Mouse (Mus musculus) heart, embryonic 13.5 days (tissue): ENCODE data around the gene Rbfox3. TPM values are rescaled to one million over a fixed set of nuclear protein-coding genes. Genes with fewer than 3 reads are reported as not detected.

Experiments used
- ATAC-seq: fragments of 200-750 bp; cut with Nextera tagmentation; 2 replicates; pipeline ENCODE4 v1.8.0; 2017; ENCODE audit warnings: moderate TSS enrichment; ENCODE audit not compliant: insufficient number of reproducible peaks, low FRiP score, low TSS enrichment; ENCODE audit errors: extremely low read depth
- H3K27ac ChIP-seq: fragments of 300-500 bp; sonication (generic); replicated peaks from 2 replicates; pipeline ENCODE4 v1.5.1; 2015; ENCODE audit warnings: moderate library complexity, mild to moderate bottlenecking, inconsistent platforms
- H3K27me3 ChIP-seq: fragments of 300-500 bp; sonication (generic); replicated peaks from 2 replicates; pipeline ENCODE4 v1.6.1; 2015; ENCODE audit warnings: mild to moderate bottlenecking, inconsistent platforms
- H3K36me3 ChIP-seq: fragments of 300-500 bp; sonication (generic); 2 replicates; pipeline ENCODE4 v1.6.1; 2015; ENCODE audit warnings: mild to moderate bottlenecking, inconsistent platforms
- H3K4me1 ChIP-seq: fragments of 300-500 bp; sonication (generic); 2 replicates; pipeline ENCODE4 v1.6.1; 2015; ENCODE audit warnings: inconsistent platforms
- H3K4me2 ChIP-seq: fragments of 300-500 bp; sonication (generic); 2 replicates; pipeline ENCODE4 v1.6.1; 2015; ENCODE audit warnings: inconsistent platforms, mild to moderate bottlenecking, moderate library complexity
- H3K4me3 ChIP-seq: fragments of 300-500 bp; sonication (generic); 2 replicates; pipeline ENCODE4 v1.5.1; 2015; ENCODE audit warnings: moderate library complexity, mild to moderate bottlenecking, inconsistent platforms
- H3K9ac ChIP-seq: fragments of 300-500 bp; sonication (generic); 2 replicates; pipeline ENCODE4 v1.6.1; 2015; ENCODE audit warnings: inconsistent platforms, mild to moderate bottlenecking, moderate library complexity
- H3K9me3 ChIP-seq: fragments of 300-500 bp; sonication (generic); 2 replicates; pipeline ENCODE4 v1.6.1; 2016; ENCODE audit warnings: inconsistent platforms
- WGBS: fragments of 180-500 bp; shearing (Covaris S2); methylation state at CpG from one replicate; pipeline ENCODE4 v1.1.7; 2015; ENCODE audit warnings: mixed read lengths; 5-methylcytosine and 5-hydroxymethylcytosine counted together
- polyA plus RNA-seq: library from polyadenylated mRNA; unstranded; fragments of >200 nt; fragmentation: Nextera tagmentation; extraction: Ambion mirVana; gene quantifications from 2 replicates; pipeline ENCODE4 v1.2.1, GENCODE M21; 2015

The Rbfox3 gene
- polyA plus RNA-seq, 1 experiment from 2014 or later: 0.13 TPM

GRCm38 (mm10) chr11:118584826-118585225 is 326.6 kb downstream of the Rbfox3 start:
- 5% methylated on average over 15 of the region's 15 CpGs for whole genome bisulfite sequencing
- Histone ChIP-seq H3K4me2 (no peak overlapping the region), H3K27me3 (peaks cover 15% of the 10 kb centered on the region), H3K9me3 (no peaks in the 10 kb centered on the region), H3K4me3 (no peak overlapping the region), H3K36me3 (no peaks in the 10 kb centered on the region), H3K9ac (no peak overlapping the region), H3K27ac (no peak overlapping the region), H3K4me1 (no peaks in the 10 kb centered on the region)
- no peak for ATAC-seq

DNA sequence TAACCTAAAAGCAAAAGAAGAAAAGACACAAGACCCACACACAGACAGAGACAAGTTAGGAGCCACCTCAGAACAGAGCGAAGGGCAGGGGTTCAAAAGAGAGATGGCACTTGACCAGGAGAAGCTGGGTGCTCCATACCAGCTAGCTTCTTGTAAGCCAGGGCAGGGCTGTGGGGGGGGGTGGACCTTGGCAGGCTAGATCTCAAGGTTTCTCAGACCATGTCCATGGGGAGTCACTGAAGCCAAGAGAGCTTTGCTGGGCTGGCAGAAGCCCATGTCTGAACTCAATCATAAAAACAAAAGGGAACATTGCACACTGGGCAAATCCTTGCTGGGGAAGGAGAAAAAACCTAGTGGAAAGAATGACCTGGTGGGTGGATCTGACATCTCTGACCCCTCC is 327.4 kb downstream of the Rbfox3 start:
- H3K4me1 ChIP-seq: no peaks in the 10 kb centered on the region
- WGBS: 95% methylated on average over 1 of the region's 1 CpGs
- no peak overlapping the region for H3K4me3 ChIP-seq
- H3K27ac ChIP-seq: no peak overlapping the region
- no peak overlapping the region for H3K9ac ChIP-seq
- no peak for ATAC-seq
- peaks cover 17% of the 10 kb centered on the region for H3K27me3 ChIP-seq
- no peaks in the 10 kb centered on the region for H3K36me3 ChIP-seq
- H3K9me3 ChIP-seq: no peaks in the 10 kb centered on the region
- H3K4me2 ChIP-seq: no peak overlapping the region

DNA sequence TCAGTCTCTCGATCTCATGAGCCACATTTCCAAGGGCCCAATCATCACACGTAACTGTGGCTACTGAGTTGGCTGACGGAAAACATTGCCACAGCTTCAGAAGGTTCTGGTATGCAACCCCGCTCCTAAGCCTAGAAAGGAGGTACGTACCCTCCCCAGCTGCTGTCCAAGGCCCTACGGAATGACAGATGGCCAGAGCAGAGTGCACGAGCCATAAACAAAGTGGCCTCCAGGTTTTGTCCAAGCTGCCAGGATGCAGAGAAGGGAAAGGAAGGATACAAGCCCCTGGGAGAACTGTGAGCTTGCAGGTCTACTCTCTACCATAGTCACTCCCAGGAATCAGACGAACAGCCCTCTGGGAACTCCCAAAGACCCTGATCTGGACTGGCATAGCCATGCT is 327.8 kb downstream of the Rbfox3 start:
- no peaks in the 10 kb centered on the region for H3K9me3 ChIP-seq
- peaks cover 21% of the 10 kb centered on the region for H3K27me3 ChIP-seq
- WGBS: 68% methylated on average over 8 of the region's 8 CpGs
- no peak for ATAC-seq
- H3K27ac ChIP-seq: no peak overlapping the region
- no peak overlapping the region for H3K4me2 ChIP-seq
- H3K4me3 ChIP-seq: no peak overlapping the region
- H3K36me3 ChIP-seq: no peaks in the 10 kb centered on the region
- H3K9ac ChIP-seq: no peak overlapping the region
- H3K4me1 ChIP-seq: no peaks in the 10 kb centered on the region

GRCm38 (mm10) chr11:118581019-118581418 is 330.4 kb downstream of the Rbfox3 start:
- WGBS: 39% methylated on average over 4 of the region's 4 CpGs

GRCm38 (mm10) chr11:118579622-118580021 is 331.8 kb downstream of the Rbfox3 start:
- ATAC-seq: no peak
- Histone ChIP-seq H3K27ac (no peak overlapping the region), H3K27me3 (peaks cover 50% of the 10 kb centered on the region), H3K4me3 (no peak overlapping the region), H3K4me1 (no peaks in the 10 kb centered on the region), H3K4me2 (no peak overlapping the region), H3K36me3 (no peaks in the 10 kb centered on the region), H3K9ac (no peak overlapping the region), H3K9me3 (no peaks in the 10 kb centered on the region)
- WGBS: 72% methylated on average over 8 of the region's 8 CpGs

More at GRCm38 (mm10) chr11:118581019-118581418, 330.4 kb downstream of the Rbfox3 start:
- no peak overlapping the region for H3K4me3 ChIP-seq
- H3K4me2 ChIP-seq: no peak overlapping the region
- no peaks in the 10 kb centered on the region for H3K4me1 ChIP-seq
- no peaks in the 10 kb centered on the region for H3K9me3 ChIP-seq
- peaks cover 40% of the 10 kb centered on the region for H3K27me3 ChIP-seq
- no peak overlapping the region for H3K9ac ChIP-seq
- H3K27ac ChIP-seq: no peak overlapping the region
- no peak for ATAC-seq
- H3K36me3 ChIP-seq: no peaks in the 10 kb centered on the region

- WGBS: 61% methylated on average over 15 of the region's 15 CpGs
- H3K9me3 ChIP-seq: no peaks in the 10 kb centered on the region
- ATAC-seq: no peak
- peaks cover 68% of the 10 kb centered on the region for H3K27me3 ChIP-seq
- H3K27ac ChIP-seq: no peak overlapping the region
- H3K9ac ChIP-seq: no peak overlapping the region
- H3K4me1 ChIP-seq: no peaks in the 10 kb centered on the region
- no peak overlapping the region for H3K4me3 ChIP-seq
- no peaks in the 10 kb centered on the region for H3K36me3 ChIP-seq
- no peak overlapping the region for H3K4me2 ChIP-seq
Measured at GRCm38 (mm10) chr11:118577271-118577670, 334.1 kb downstream of the Rbfox3 start.

DNA sequence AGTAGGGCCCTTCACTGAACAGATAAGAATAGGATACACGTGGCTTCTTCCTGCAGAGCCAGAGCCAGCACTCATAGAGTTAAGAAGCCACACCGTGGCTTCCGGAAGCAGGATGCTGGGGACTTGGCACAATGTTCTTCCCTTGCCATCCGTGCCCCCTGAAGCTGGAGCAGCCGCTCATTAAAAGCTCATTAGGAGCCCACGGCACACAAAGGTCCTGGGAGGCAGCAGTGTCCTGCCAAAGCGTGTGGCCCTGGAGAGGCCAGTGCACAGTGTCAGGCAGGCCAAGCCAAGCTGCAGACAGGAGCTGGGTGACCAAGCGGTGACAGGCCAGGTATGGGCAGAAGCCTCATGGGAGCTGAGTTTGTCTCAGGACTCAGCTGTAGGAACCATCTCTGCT is 334.8 kb downstream of the Rbfox3 start:
- H3K27me3 ChIP-seq: peaks cover 75% of the 10 kb centered on the region
- H3K9ac ChIP-seq: no peak overlapping the region
- WGBS: 61% methylated on average over 8 of the region's 8 CpGs
- no peaks in the 10 kb centered on the region for H3K36me3 ChIP-seq
- no peak overlapping the region for H3K27ac ChIP-seq
- H3K4me1 ChIP-seq: no peaks in the 10 kb centered on the region
- H3K9me3 ChIP-seq: no peaks in the 10 kb centered on the region
- no peak overlapping the region for H3K4me3 ChIP-seq
- H3K4me2 ChIP-seq: no peak overlapping the region
- no peak for ATAC-seq

GRCm38 (mm10) chr11:118574418-118574817 is 337.0 kb downstream of the Rbfox3 start:
- ATAC-seq: no peak
- Histone ChIP-seq H3K9ac (no peak overlapping the region), H3K4me3 (no peak overlapping the region), H3K36me3 (no peaks in the 10 kb centered on the region), H3K4me2 (no peak overlapping the region), H3K27ac (no peak overlapping the region), H3K27me3 (peaks cover 97% of the 10 kb centered on the region), H3K9me3 (no peaks in the 10 kb centered on the region), H3K4me1 (no peaks in the 10 kb centered on the region)
- 69% methylated on average over 5 of the region's 5 CpGs for WGBS

DNA sequence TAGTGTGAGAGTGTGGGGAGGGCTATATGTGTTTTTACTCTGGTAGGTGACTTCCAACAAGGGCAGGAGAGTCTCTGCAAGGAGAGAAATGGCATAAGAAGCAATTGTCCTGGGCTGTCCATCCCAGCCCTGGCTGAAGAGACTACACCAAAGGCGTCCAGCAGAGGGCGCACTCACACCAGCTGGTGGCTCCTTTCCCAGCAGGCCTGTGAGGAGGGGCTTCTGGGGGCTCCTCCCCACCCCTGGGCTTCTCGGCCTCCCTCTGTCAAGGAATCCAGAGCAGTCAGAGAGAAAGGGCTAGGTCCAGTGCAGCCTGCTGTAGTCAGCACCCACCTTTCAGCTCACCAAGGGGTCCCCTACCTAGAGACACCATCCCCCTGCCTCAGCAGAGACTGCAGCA is 337.8 kb downstream of the Rbfox3 start:
- Histone ChIP-seq H3K36me3 (no peaks in the 10 kb centered on the region), H3K27ac (no peak overlapping the region), H3K27me3 (peaks cover 99% of the 10 kb centered on the region), H3K4me2 (no peak overlapping the region), H3K4me1 (no peaks in the 10 kb centered on the region), H3K9me3 (no peaks in the 10 kb centered on the region), H3K9ac (no peak overlapping the region), H3K4me3 (no peak overlapping the region)
- ATAC-seq: no peak
- 0% methylated on average over 3 of the region's 3 CpGs for WGBS

GRCm38 (mm10) chr11:118573000-118573399 is 338.4 kb downstream of the Rbfox3 start:
- Histone ChIP-seq H3K27ac (no peak overlapping the region), H3K4me3 (no peak overlapping the region), H3K9ac (no peak overlapping the region), H3K27me3 (peaks cover 99% of the 10 kb centered on the region), H3K4me1 (no peaks in the 10 kb centered on the region), H3K4me2 (no peak overlapping the region), H3K36me3 (no peaks in the 10 kb centered on the region), H3K9me3 (no peaks in the 10 kb centered on the region)
- ATAC-seq: no peak
- WGBS: 51% methylated on average over 7 of the region's 7 CpGs

GRCm38 (mm10) chr11:118570164-118570563 is 341.2 kb downstream of the Rbfox3 start:
- peak overlapping the region; percentile 20 for H3K4me3 ChIP-seq
- H3K4me1 ChIP-seq: no peaks in the 10 kb centered on the region
- H3K36me3 ChIP-seq: no peaks in the 10 kb centered on the region
- H3K27ac ChIP-seq: no peak overlapping the region
- H3K9ac ChIP-seq: no peak overlapping the region
- H3K27me3 ChIP-seq: peaks cover 99% of the 10 kb centered on the region
- no peak for ATAC-seq
- peak overlapping the region; percentile 30; the same call in 1 of the 2 replicates for H3K4me2 ChIP-seq
- 3% methylated on average over 27 of the region's 27 CpGs for WGBS
- no peaks in the 10 kb centered on the region for H3K9me3 ChIP-seq

GRCm38 (mm10) chr11:118569571-118570062 is 341.8 kb downstream of the Rbfox3 start:
- no peaks in the 10 kb centered on the region for H3K9me3 ChIP-seq
- no peak overlapping the region for H3K9ac ChIP-seq
- ATAC-seq: no peak
- H3K27ac ChIP-seq: no peak overlapping the region
- H3K36me3 ChIP-seq: no peaks in the 10 kb centered on the region
- peaks cover 99% of the 10 kb centered on the region for H3K27me3 ChIP-seq
- H3K4me1 ChIP-seq: no peaks in the 10 kb centered on the region
- under 1% methylated on average over 49 of the region's 51 CpGs for WGBS
- peak overlapping the region; percentile 20 for H3K4me3 ChIP-seq
- peak overlapping the region; percentile 30 for H3K4me2 ChIP-seq
